Comparison of ENCODE assay signal across 7 mouse cellular contexts in the genomic region with DNA sequence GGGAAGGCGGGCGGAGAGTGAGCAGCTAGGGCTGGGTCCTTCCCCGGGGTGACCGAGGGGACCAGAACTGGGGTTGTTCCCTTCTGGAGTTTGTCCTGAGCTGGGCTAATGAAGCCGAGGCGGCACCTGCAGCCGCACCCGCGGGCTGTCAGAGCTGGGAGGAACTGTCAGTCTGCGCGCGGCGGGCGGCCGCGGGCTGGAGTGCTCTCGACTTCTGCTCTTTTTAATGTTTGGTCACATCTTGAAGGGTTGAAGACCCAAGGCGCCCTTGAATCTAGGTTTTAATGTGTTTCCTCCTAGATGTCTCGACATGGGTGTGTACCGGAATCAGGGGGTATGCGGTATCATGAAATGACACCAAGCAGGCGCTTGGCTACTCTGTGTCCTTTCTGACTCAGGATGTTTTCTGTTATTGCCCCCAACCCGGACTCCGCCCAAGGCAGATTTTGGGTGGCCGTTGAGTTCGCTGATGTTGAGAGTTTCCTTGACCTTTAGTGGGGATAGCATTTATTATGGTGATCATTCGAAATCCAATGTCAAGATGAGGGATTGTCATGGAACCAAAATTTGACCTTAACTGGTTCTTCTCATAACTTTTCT. TPM values are rescaled to one million over a fixed set of nuclear protein-coding genes. Genes with fewer than 3 reads are reported as not detected.
DNase-seq lines count a peak whose midpoint lies in the region; ATAC-seq and TF ChIP-seq lines count a peak whose summit lies in the region.

No protein-coding gene starts in this region.

- TF ChIP-seq POLR2A in olfactory bulb, adult 2 months (IDR thresholded peaks at IDR 0.05; ENCODE audit: insufficient read depth, low read depth, low read length) = no peak

- H3K27me3 ChIP-seq in embryonic facial prominence, embryonic 10.5 days (replicated peaks; ENCODE audit: low read depth, poor library complexity, severe bottlenecking) = peaks cover 38% of the 10 kb centered on the region
- no peaks in the 10 kb centered on the region for H3K27me3 ChIP-seq in heart, embryonic 15.5 days
- H3K27me3 ChIP-seq in lung, embryonic 16.5 days (ENCODE audit: control insufficient read depth, insufficient read depth, low read depth, low read length) = no peaks in the 10 kb centered on the region

- peak overlapping the region; percentile 100 for H3K9ac ChIP-seq in heart, embryonic 15.5 days
- peak overlapping the region; percentile 93 for H3K9ac ChIP-seq in lung, embryonic 16.5 days (ENCODE audit: low read length)

- peak; percentile 5 for ATAC-seq in CD4-positive, CD25-positive, alpha-beta regulatory T cell, adult 4 months
- no peak for ATAC-seq in heart, embryonic 15.5 days (replicated peaks; ENCODE audit: insufficient number of reproducible peaks, insufficient read depth, low FRiP score, low read depth)
- ATAC-seq in lung, embryonic 16.5 days (ENCODE audit: low read depth) = no peak

- peak; percentile 40 for DNase-seq in Muller cell, postnatal 12 days (ENCODE audit: inconsistent ontology term)
- DNase-seq in embryonic facial prominence, embryonic 10.5 days (ENCODE audit: low spot score) = no peak
- peak; percentile 43 to 62 for DNase-seq in kidney, postnatal 4 days

- H3K36me3 ChIP-seq in embryonic facial prominence, embryonic 10.5 days (replicated peaks) = no peaks in the 10 kb centered on the region
- H3K36me3 ChIP-seq in heart, embryonic 15.5 days = no peaks in the 10 kb centered on the region
- no peaks in the 10 kb centered on the region for H3K36me3 ChIP-seq in lung, embryonic 16.5 days (ENCODE audit: control insufficient read depth, insufficient read depth, low read length)

- H3K4me3 ChIP-seq in embryonic facial prominence, embryonic 10.5 days = peak overlapping the region; percentile 87
- peak overlapping the region; percentile 99 for H3K4me3 ChIP-seq in heart, embryonic 15.5 days
- H3K4me3 ChIP-seq in lung, embryonic 16.5 days (ENCODE audit: low read length) = peak overlapping the region; percentile 95
- H3K4me3 ChIP-seq in olfactory bulb, adult 2 months (ENCODE audit: insufficient read depth, low read depth, low read length) = peak overlapping the region; percentile 95

- 2% methylated on average over 27 of the region's 27 CpGs for WGBS in embryonic facial prominence, embryonic 10.5 days
- 1% methylated on average over 27 of the region's 27 CpGs for WGBS in heart, embryonic 15.5 days
- under 1% methylated on average over 26 of the region's 27 CpGs for WGBS in lung, embryonic 16.5 days
- 2% methylated on average over 27 of the region's 27 CpGs for WGBS in olfactory bulb, adult 2 months

- peak overlapping the region; percentile 75 for H3K4me2 ChIP-seq in heart, embryonic 15.5 days
- peak overlapping the region; percentile 95 for H3K4me2 ChIP-seq in lung, embryonic 16.5 days (ENCODE audit: low read depth, low read length)

- H3K9me3 ChIP-seq in embryonic facial prominence, embryonic 10.5 days = no peaks in the 10 kb centered on the region
- no peaks in the 10 kb centered on the region for H3K9me3 ChIP-seq in heart, embryonic 15.5 days (replicated peaks)
- H3K9me3 ChIP-seq in lung, embryonic 16.5 days (ENCODE audit: control insufficient read depth, low read length) = no peaks in the 10 kb centered on the region

- H3K27ac ChIP-seq in embryonic facial prominence, embryonic 10.5 days (replicated peaks) = peak overlapping the region; percentile 90
- H3K27ac ChIP-seq in heart, embryonic 15.5 days = peak overlapping the region; percentile 99
- H3K27ac ChIP-seq in lung, embryonic 16.5 days (ENCODE audit: low read length) = no peak overlapping the region
- peak overlapping the region; percentile 89 for H3K27ac ChIP-seq in olfactory bulb, adult 2 months (ENCODE audit: insufficient read depth, low read depth, low read length)

- H3K4me1 ChIP-seq in embryonic facial prominence, embryonic 10.5 days = peaks cover 13% of the 10 kb centered on the region
- H3K4me1 ChIP-seq in heart, embryonic 15.5 days (replicated peaks) = peaks cover 13% of the 10 kb centered on the region
- H3K4me1 ChIP-seq in lung, embryonic 16.5 days (replicated peaks; ENCODE audit: control insufficient read depth, insufficient read depth, low read length) = peaks cover 8% of the 10 kb centered on the region; the same call in 1 of the 2 replicates
- H3K4me1 ChIP-seq in olfactory bulb, adult 2 months (ENCODE audit: control insufficient read depth, insufficient read depth, low read length) = peaks cover 6% of the 10 kb centered on the region

- TF ChIP-seq CTCF in olfactory bulb, adult 2 months (IDR thresholded peaks at IDR 0.05; ENCODE audit: insufficient read depth, low read depth, low read length) = no peak

RNA-seq across cellular contexts. Expression of a gene that starts 2.3 kb away (rescaled TPM):
- 1 to 10 TPM; 1.3 to 3.2 TPM for polyA plus RNA-seq in CD4-positive, CD25-positive, alpha-beta regulatory T cell, adult 4 months (2017; shearing (Covaris generic))
- polyA plus RNA-seq in embryonic facial prominence, embryonic 10.5 days (2016; fragmentation: Nextera tagmentation; extraction: Ambion mirVana) = 1.2 and 1.4 TPM in 2 replicates
- 4.0 and 5.2 TPM in 2 replicates for polyA plus RNA-seq in heart, embryonic 15.5 days (2015; fragmentation: Nextera tagmentation; extraction: Ambion mirVana)
- polyA plus RNA-seq in lung, embryonic 16.5 days (2015; fragmentation: Nextera tagmentation; extraction: Ambion mirVana) = 1.1 and 1.2 TPM in 2 replicates
- not detected in 2 replicates for polyA plus RNA-seq in olfactory bulb, adult 2 months (2012; ENCODE audit: insufficient read depth, insufficient read length, low replicate concordance, missing spikeins)
